Mouse (Mus musculus) erythroblast, embryonic 14.5 days (primary cell): ENCODE data around the gene Adgrd1. TPM values are rescaled to one million over a fixed set of nuclear protein-coding genes. Genes with fewer than 3 reads are reported as not detected.

Experiments
- H3K27me3 ChIP-seq: 2 replicates; pipeline ENCODE4 v1.6.1; 2012; ENCODE audit warnings: inconsistent platforms; ENCODE audit not compliant: control insufficient read depth
- H3K36me3 ChIP-seq: 2 replicates; pipeline ENCODE4 v1.6.1; 2012; ENCODE audit warnings: mild to moderate bottlenecking, inconsistent platforms; ENCODE audit not compliant: control insufficient read depth
- H3K4me1 ChIP-seq: 2 replicates; pipeline ENCODE4 v1.6.1; 2012; ENCODE audit warnings: inconsistent platforms; ENCODE audit not compliant: control insufficient read depth
- H3K4me3 ChIP-seq: replicated peaks from 2 replicates; pipeline ENCODE3; 2012; ENCODE audit warnings: moderate library complexity, mild to moderate bottlenecking, inconsistent platforms
- H3K9me3 ChIP-seq: 2 replicates; pipeline ENCODE4 v1.6.1; 2012; ENCODE audit warnings: low read length, inconsistent platforms, mixed read lengths; ENCODE audit not compliant: control insufficient read depth
- GATA1 ChIP-seq: IDR thresholded peaks from 2 replicates; pipeline ENCODE4 v1.6.1; 2012; ENCODE audit warnings: low read length, inconsistent platforms, mixed read lengths
- TAL1 ChIP-seq: IDR thresholded peaks from 3 replicates; pipeline ENCODE4 v1.6.1; 2012; ENCODE audit warnings: low read length, inconsistent platforms, mixed read lengths
- polyA plus RNA-seq: library from polyadenylated mRNA; stranded (reverse); fragments of >175 nt; gene quantifications from 2 replicates; pipeline ENCODE4 v1.2.3, GENCODE M21; 2012

Gene Adgrd1
- polyA plus RNA-seq, 1 experiment = not detected

- peaks cover 2% of the 10 kb centered on the region; the same call in 1 of the 2 replicates for H3K9me3 ChIP-seq
- H3K27me3 ChIP-seq = peaks cover 4% of the 10 kb centered on the region; the same call in 1 of the 2 replicates
- TF ChIP-seq GATA1 (no peak), TAL1 (no peak)
Observed at GRCm38 (mm10) chr5:129219178-129219760, 122.7 kb downstream of the Adgrd1 start.

GRCm38 (mm10) chr5:129225810-129226450 lies 129.4 kb downstream of the Adgrd1 start:
- no peak for TF ChIP-seq TAL1
- TF ChIP-seq GATA1 = no peak
- Histone ChIP-seq H3K4me3 (no peak overlapping the region), H3K4me1 (no peaks in the 10 kb centered on the region), H3K9me3 (no peaks in the 10 kb centered on the region), H3K27me3 (no peaks in the 10 kb centered on the region), H3K36me3 (no peaks in the 10 kb centered on the region)

More at GRCm38 (mm10) chr5:129219178-129219760, 122.7 kb downstream of the Adgrd1 start:
- H3K36me3 ChIP-seq = no peaks in the 10 kb centered on the region
- peaks cover 4% of the 10 kb centered on the region for H3K4me1 ChIP-seq
- H3K4me3 ChIP-seq = no peak overlapping the region

- H3K4me3 ChIP-seq = no peak overlapping the region
- no peaks in the 10 kb centered on the region for H3K9me3 ChIP-seq
- H3K36me3 ChIP-seq = no peaks in the 10 kb centered on the region
- TF ChIP-seq TAL1 (no peak), GATA1 (no peak)
- H3K27me3 ChIP-seq = no peaks in the 10 kb centered on the region
- no peaks in the 10 kb centered on the region for H3K4me1 ChIP-seq
Observed at GRCm38 (mm10) chr5:129228171-129228570, 131.6 kb downstream of the Adgrd1 start.

- no peak overlapping the region for H3K4me3 ChIP-seq
- no peaks in the 10 kb centered on the region for H3K36me3 ChIP-seq
- H3K9me3 ChIP-seq = no peaks in the 10 kb centered on the region; the same call in 1 of the 2 replicates
- H3K27me3 ChIP-seq = no peaks in the 10 kb centered on the region
- TF ChIP-seq TAL1 = no peak
- no peaks in the 10 kb centered on the region for H3K4me1 ChIP-seq
Observed at GRCm38 (mm10) chr5:129233301-129233700, 136.8 kb downstream of the Adgrd1 start.

GRCm38 (mm10) chr5:129233881-129234432 lies 137.4 kb downstream of the Adgrd1 start:
- no peak overlapping the region for H3K4me3 ChIP-seq
- H3K4me1 ChIP-seq = no peaks in the 10 kb centered on the region
- H3K9me3 ChIP-seq = no peaks in the 10 kb centered on the region; the same call in 1 of the 2 replicates
- H3K36me3 ChIP-seq = no peaks in the 10 kb centered on the region
- TF ChIP-seq TAL1 = no peak
- no peak for TF ChIP-seq GATA1
- no peaks in the 10 kb centered on the region for H3K27me3 ChIP-seq

- no peaks in the 10 kb centered on the region for H3K27me3 ChIP-seq
- H3K4me1 ChIP-seq = no peaks in the 10 kb centered on the region
- no peak overlapping the region for H3K4me3 ChIP-seq
- H3K36me3 ChIP-seq = no peaks in the 10 kb centered on the region
- TF ChIP-seq GATA1 = no peak
- TF ChIP-seq TAL1 = no peak
- H3K9me3 ChIP-seq = no peaks in the 10 kb centered on the region; the same call in 1 of the 2 replicates
Observed at GRCm38 (mm10) chr5:129236366-129236765, 139.8 kb downstream of the Adgrd1 start.

GRCm38 (mm10) chr5:129241865-129242264 lies 145.3 kb downstream of the Adgrd1 start:
- Histone ChIP-seq H3K4me3 (no peak overlapping the region), H3K27me3 (no peaks in the 10 kb centered on the region), H3K9me3 (no peaks in the 10 kb centered on the region), H3K36me3 (no peaks in the 10 kb centered on the region), H3K4me1 (no peaks in the 10 kb centered on the region)
- TF ChIP-seq GATA1 = no peak

- H3K36me3 ChIP-seq = no peaks in the 10 kb centered on the region
- no peak for TF ChIP-seq GATA1
- no peak for TF ChIP-seq TAL1
- H3K27me3 ChIP-seq = no peaks in the 10 kb centered on the region
- H3K4me1 ChIP-seq = no peaks in the 10 kb centered on the region
- H3K4me3 ChIP-seq = no peak overlapping the region
- H3K9me3 ChIP-seq = no peaks in the 10 kb centered on the region
Observed at GRCm38 (mm10) chr5:129242265-129242664, 145.7 kb downstream of the Adgrd1 start.

- Histone ChIP-seq H3K36me3 (no peaks in the 10 kb centered on the region), H3K4me3 (no peak overlapping the region), H3K4me1 (no peaks in the 10 kb centered on the region), H3K9me3 (no peaks in the 10 kb centered on the region), H3K27me3 (no peaks in the 10 kb centered on the region)
- TF ChIP-seq TAL1 (no peak), GATA1 (no peak)
Observed at GRCm38 (mm10) chr5:129243120-129243519, 146.6 kb downstream of the Adgrd1 start.

GRCm38 (mm10) chr5:129244392-129244791 lies 147.8 kb downstream of the Adgrd1 start:
- Histone ChIP-seq H3K4me3 (no peak overlapping the region), H3K4me1 (no peaks in the 10 kb centered on the region), H3K9me3 (no peaks in the 10 kb centered on the region), H3K36me3 (no peaks in the 10 kb centered on the region), H3K27me3 (no peaks in the 10 kb centered on the region)
- TF ChIP-seq GATA1 (no peak), TAL1 (no peak)
